Mouse (Mus musculus) midbrain, postnatal 0 days (tissue): ENCODE results near the gene Gpbar1. TPM values are rescaled to one million over a fixed set of nuclear protein-coding genes. Genes with fewer than 3 reads are reported as not detected.
A peak's percentile ranks its signal among the peaks of the same experiment; 100 is the strongest.
"Not testable (repeated sequence)": the region's sequence is repeated elsewhere in the genome, so short reads cannot be mapped to it uniquely, and the experiment has no call there.

ENCODE experiments used
- ATAC-seq: fragments of 200-750 bp; cut with Nextera tagmentation; 2 replicates; pipeline ENCODE4 v1.8.0; 2017; ENCODE audit warnings: moderate number of reproducible peaks, mild to moderate bottlenecking, moderate TSS enrichment, moderate library complexity; ENCODE audit not compliant: low FRiP score
- DNase-seq: peaks from one replicate; pipeline ENCODE4 v3.0.0-alpha.2; 2015; ENCODE audit warnings: low spot score
- H3K27ac ChIP-seq: fragments of 300-500 bp; sonication (generic); 2 replicates; pipeline ENCODE4 v1.5.1; 2014; ENCODE audit warnings: low read depth, mild to moderate bottlenecking, low read length, mixed read lengths
- H3K27me3 ChIP-seq: fragments of 300-500 bp; sonication (generic); 2 replicates; pipeline ENCODE4 v1.6.1; 2014; ENCODE audit warnings: low read length, control low read depth, mixed read lengths; ENCODE audit not compliant: insufficient read depth
- H3K36me3 ChIP-seq: fragments of 300-500 bp; sonication (generic); 2 replicates; pipeline ENCODE4 v1.6.1; 2014; ENCODE audit warnings: low read length, control low read depth, mixed read lengths; ENCODE audit not compliant: insufficient read depth
- H3K4me1 ChIP-seq: fragments of 300-500 bp; sonication (generic); 2 replicates; pipeline ENCODE4 v1.6.1; 2014; ENCODE audit warnings: mild to moderate bottlenecking, control low read depth, antibody characterized with exemption, low read length, mixed read lengths; ENCODE audit not compliant: insufficient read depth
- H3K4me2 ChIP-seq: fragments of 300-500 bp; sonication (generic); 2 replicates; pipeline ENCODE4 v1.6.1; 2014; ENCODE audit warnings: low read depth, mild to moderate bottlenecking, low read length, mixed read lengths; ENCODE audit not compliant: poor library complexity, severe bottlenecking
- H3K4me3 ChIP-seq: fragments of 300-500 bp; sonication (generic); 2 replicates; pipeline ENCODE4 v1.5.1; 2014; ENCODE audit warnings: low read depth, mild to moderate bottlenecking, low read length, moderate library complexity
- H3K9ac ChIP-seq: fragments of 300-500 bp; sonication (generic); replicated peaks from 2 replicates; pipeline ENCODE4 v1.6.1; 2014; ENCODE audit warnings: mild to moderate bottlenecking, low read length, moderate library complexity, mixed read lengths; ENCODE audit not compliant: poor library complexity, severe bottlenecking
- H3K9me3 ChIP-seq: fragments of 300-500 bp; sonication (generic); 2 replicates; pipeline ENCODE4 v1.6.1; 2016; ENCODE audit warnings: low read length, control low read depth
- CTCF ChIP-seq: IDR thresholded peaks from 2 replicates; pipeline ENCODE4 v1.5.1; 2016; ENCODE audit warnings: antibody characterized with exemption, mild to moderate bottlenecking
- WGBS: fragments of 180-500 bp; shearing (Covaris S2); extraction: QIAGEN DNeasy Blood & Tissue Kit; methylation state at CpG from one replicate; pipeline ENCODE4 v1.1.7; 2014; 5-methylcytosine and 5-hydroxymethylcytosine counted together
- polyA plus RNA-seq: library from polyadenylated mRNA; unstranded; fragments of >200 nt; fragmentation: Nextera tagmentation; extraction: Ambion mirVana; gene quantifications from 2 replicates; pipeline ENCODE4 v1.2.1, GENCODE M21; 2015
- total RNA-seq: library from RNA; depleted of rRNA; stranded (reverse); fragments of >200 nt; gene quantifications from 2 replicates; pipeline ENCODE4 v1.2.3, GENCODE M21; 2014; rRNA removed

The Gpbar1 gene
- total and polyA plus RNA-seq, 2 experiments from 2014 or later: not detected

DNA sequence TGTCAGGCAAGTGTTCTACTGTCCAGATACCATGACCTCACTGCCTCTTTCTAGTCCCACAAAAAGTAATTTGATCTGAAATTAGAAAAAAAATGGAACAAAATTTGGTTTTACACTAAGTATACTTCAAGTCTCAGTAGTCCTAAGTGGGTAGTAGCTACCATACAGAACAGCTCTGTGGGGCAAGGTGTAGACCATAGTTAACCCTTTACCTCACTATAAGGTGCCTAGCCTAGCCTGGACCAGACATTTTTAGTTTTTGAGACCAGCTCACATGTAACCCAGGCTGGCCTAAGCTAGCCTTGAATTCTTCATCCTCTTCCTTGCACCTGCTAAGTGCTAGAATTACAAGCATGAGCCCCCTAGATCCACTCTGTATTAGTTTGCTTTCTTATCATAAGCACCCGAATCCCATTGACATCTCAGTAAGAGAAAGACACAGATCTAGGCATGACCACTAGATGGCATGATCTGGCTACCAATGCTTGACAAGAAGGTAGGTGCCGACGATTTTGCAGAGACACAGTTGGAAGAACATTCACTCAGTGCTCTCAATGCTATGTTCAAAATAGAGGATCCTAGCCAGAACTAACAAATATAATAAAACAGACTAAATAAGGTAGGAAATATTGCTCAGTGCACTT lies 34.8 kb downstream of the Gpbar1 start:
- peak; percentile 34; the same call in 1 of the 2 replicates for ATAC-seq
- WGBS: 3% methylated on average over 3 of the region's 3 CpGs

GRCm38 (mm10) chr1:74314796-74315195 lies 36.4 kb downstream of the Gpbar1 start:
- no peaks in the 10 kb centered on the region for H3K9me3 ChIP-seq
- no peak overlapping the region for H3K27ac ChIP-seq
- DNase-seq (no peak), ATAC-seq (no peak)
- no peak for TF ChIP-seq CTCF
- 80% methylated on average over 3 of the region's 3 CpGs for WGBS
- H3K9ac ChIP-seq: no peak overlapping the region
- H3K4me3 ChIP-seq: no peak overlapping the region
- H3K4me2 ChIP-seq: no peak overlapping the region
- H3K4me1 ChIP-seq: no peaks in the 10 kb centered on the region
- H3K27me3 ChIP-seq: no peaks in the 10 kb centered on the region
- no peaks in the 10 kb centered on the region for H3K36me3 ChIP-seq

More for the DNA sequence above, 34.8 kb downstream of the Gpbar1 start:
- H3K4me1 ChIP-seq: no peaks in the 10 kb centered on the region
- no peak overlapping the region for H3K27ac ChIP-seq
- H3K9ac ChIP-seq: no peak overlapping the region
- peak; percentile 93 for DNase-seq
- H3K4me2 ChIP-seq: no peak overlapping the region
- H3K36me3 ChIP-seq: no peaks in the 10 kb centered on the region
- H3K9me3 ChIP-seq: no peaks in the 10 kb centered on the region
- no peak overlapping the region for H3K4me3 ChIP-seq
- peak; percentile 96 for TF ChIP-seq CTCF
- no peaks in the 10 kb centered on the region for H3K27me3 ChIP-seq

DNA sequence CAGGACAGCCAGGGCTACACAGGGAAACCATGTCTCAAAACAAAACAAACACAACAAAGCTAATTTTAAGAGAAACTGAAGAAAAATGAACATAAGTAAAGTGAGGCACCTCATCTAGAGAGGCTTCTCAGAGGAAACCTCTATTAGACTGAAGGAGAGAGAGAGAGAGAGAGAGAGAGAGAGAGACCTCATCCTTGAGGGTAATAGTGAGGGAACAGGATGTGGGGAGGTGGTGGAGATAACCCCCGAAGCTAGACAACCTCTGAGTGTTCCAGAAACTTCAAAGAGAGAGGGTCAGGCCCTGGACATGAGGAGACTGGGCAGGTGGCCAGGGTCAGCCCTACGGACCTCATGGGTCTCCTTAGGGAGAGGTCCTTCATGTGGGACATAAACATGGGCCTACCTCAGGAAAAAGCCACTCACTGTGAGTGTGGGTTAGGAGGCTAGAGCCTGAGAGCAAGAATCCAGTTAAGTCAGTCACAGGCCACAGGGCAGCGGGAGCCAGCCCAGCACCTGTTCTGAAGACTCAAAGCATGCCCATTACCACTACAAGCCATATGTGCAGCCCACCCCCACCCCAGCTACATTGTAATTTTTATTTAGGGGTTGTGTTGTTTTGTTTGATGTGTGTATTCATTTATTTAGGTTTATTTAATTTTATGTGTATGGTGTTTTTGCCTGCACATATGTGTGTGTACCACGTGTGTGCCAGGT lies 37.9 kb downstream of the Gpbar1 start:
- Histone ChIP-seq H3K27me3 (no peaks in the 10 kb centered on the region), H3K9me3 (no peaks in the 10 kb centered on the region), H3K27ac (no peak overlapping the region), H3K4me3 (no peak overlapping the region), H3K4me2 (no peak overlapping the region), H3K9ac (no peak overlapping the region), H3K4me1 (no peaks in the 10 kb centered on the region), H3K36me3 (no peaks in the 10 kb centered on the region)
- no peak for TF ChIP-seq CTCF
- no peak for DNase-seq
- WGBS: 80% methylated on average over 4 of the region's 4 CpGs
- no peak for ATAC-seq

GRCm38 (mm10) chr1:74318711-74319110 lies 40.4 kb downstream of the Gpbar1 start:
- DNase-seq: no peak
- 95% methylated on average over 3 of the region's 3 CpGs for WGBS
- no peak overlapping the region for H3K9ac ChIP-seq

DNA sequence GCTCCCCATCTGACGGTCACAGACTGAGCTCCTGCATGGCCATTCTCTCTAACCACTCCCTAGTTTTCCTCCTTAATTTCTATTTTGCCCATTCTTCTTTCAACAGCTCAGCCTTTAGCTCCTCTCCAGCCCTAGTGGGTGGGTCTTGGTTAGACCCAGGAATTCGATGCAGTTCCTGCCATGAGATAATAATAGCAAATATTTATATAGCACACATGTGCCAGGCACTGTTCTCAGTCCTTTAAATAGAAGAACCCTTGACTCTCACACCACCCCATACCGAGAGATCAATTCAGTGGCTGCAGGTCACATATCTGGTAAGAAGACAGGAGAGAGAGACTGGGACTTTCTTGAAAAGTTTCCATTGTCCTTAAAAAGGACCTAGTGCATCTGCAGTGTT lies 43.0 kb downstream of the Gpbar1 start:
- Histone ChIP-seq H3K27me3 (no peaks in the 10 kb centered on the region), H3K4me3 (no peak overlapping the region), H3K9me3 (no peaks in the 10 kb centered on the region), H3K4me1 (no peaks in the 10 kb centered on the region), H3K9ac (no peak overlapping the region), H3K4me2 (no peak overlapping the region), H3K36me3 (no peaks in the 10 kb centered on the region), H3K27ac (no peak overlapping the region)
- TF ChIP-seq CTCF: no peak
- 91% methylated on average over 3 of the region's 3 CpGs for WGBS
- ATAC-seq: no peak
- no peak for DNase-seq

More at GRCm38 (mm10) chr1:74318711-74319110, 40.4 kb downstream of the Gpbar1 start:
- Histone ChIP-seq H3K27ac (no peak overlapping the region), H3K4me1 (no peaks in the 10 kb centered on the region), H3K4me3 (no peak overlapping the region), H3K27me3 (no peaks in the 10 kb centered on the region), H3K36me3 (no peaks in the 10 kb centered on the region), H3K9me3 (no peaks in the 10 kb centered on the region), H3K4me2 (no peak overlapping the region)
- ATAC-seq: no peak
- TF ChIP-seq CTCF: no peak

DNA sequence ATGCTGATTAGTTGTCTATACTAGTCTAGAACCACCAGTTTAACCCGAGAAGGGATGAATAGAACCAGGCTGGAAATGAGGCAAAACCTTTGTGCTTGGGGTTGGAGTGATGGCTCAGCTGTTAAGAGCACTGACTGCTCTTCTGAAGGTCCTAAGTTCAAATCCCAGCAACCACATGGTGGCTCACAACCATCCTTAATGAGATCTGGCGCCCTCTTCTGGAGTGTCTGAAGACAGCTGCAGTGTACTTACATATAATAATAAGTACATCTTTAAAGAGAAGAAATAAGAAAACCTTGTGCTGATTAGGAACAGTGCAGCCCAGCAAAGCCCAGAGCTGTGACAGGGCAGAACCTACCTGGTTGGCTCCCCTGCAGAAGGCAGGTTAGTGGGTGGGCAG lies 48.6 kb downstream of the Gpbar1 start:
- not testable (repeated sequence) for DNase-seq, H3K27ac ChIP-seq, H3K9ac ChIP-seq, H3K27me3 ChIP-seq, H3K4me2 ChIP-seq, ATAC-seq, H3K4me3 ChIP-seq, H3K36me3 ChIP-seq, H3K9me3 ChIP-seq, H3K4me1 ChIP-seq
- 61% methylated on average over 2 of the region's 2 CpGs for WGBS

Other genes with a start within 250 kb of the Gpbar1 start
- gene Tns1, start 154.1 kb upstream of the Gpbar1 start, total RNA-seq: 22.5 and 31.5 TPM in 2 replicates
- 9.8 and 10.2 TPM in 2 replicates for gene Tns1, start 154.1 kb upstream of the Gpbar1 start, polyA plus RNA-seq
- gene Rufy4, start 153.0 kb upstream of the Gpbar1 start, total RNA-seq: 0.33 TPM in 1 of 2 replicates, not detected in the other
- 0.09 and 0.11 TPM in 2 replicates for gene Rufy4, start 153.0 kb upstream of the Gpbar1 start, polyA plus RNA-seq
- 0.38 TPM in 1 of 2 replicates, not detected in the other for gene Cxcr2, start 124.6 kb upstream of the Gpbar1 start, total RNA-seq
- 0.05 and 0.16 TPM in 2 replicates for gene Cxcr2, start 124.6 kb upstream of the Gpbar1 start, polyA plus RNA-seq
- gene Cxcr1, start 83.9 kb upstream of the Gpbar1 start, total RNA-seq: not detected in 2 replicates
- gene Cxcr1, start 83.9 kb upstream of the Gpbar1 start, polyA plus RNA-seq: not detected in 2 replicates
- gene Arpc2, start 42.5 kb upstream of the Gpbar1 start, total RNA-seq: 149 and 183 TPM in 2 replicates
- 442 and 464 TPM in 2 replicates for gene Arpc2, start 42.5 kb upstream of the Gpbar1 start, polyA plus RNA-seq
- gene Aamp, start 6.2 kb downstream of the Gpbar1 start, total RNA-seq: 139 and 148 TPM in 2 replicates
- 203 and 216 TPM in 2 replicates for gene Aamp, start 6.2 kb downstream of the Gpbar1 start, polyA plus RNA-seq
- gene Pnkd, start 6.4 kb downstream of the Gpbar1 start, total RNA-seq: 101 and 116 TPM in 2 replicates
- gene Pnkd, start 6.4 kb downstream of the Gpbar1 start, polyA plus RNA-seq: 135 and 140 TPM in 2 replicates
- gene Tmbim1, start 27.1 kb downstream of the Gpbar1 start, total RNA-seq: 9.8 and 20.7 TPM in 2 replicates
- 9.8 and 10.5 TPM in 2 replicates for gene Tmbim1, start 27.1 kb downstream of the Gpbar1 start, polyA plus RNA-seq
- 2.7 and 4.0 TPM in 2 replicates for gene Catip, start 83.6 kb downstream of the Gpbar1 start, total RNA-seq
- 1.6 and 2.4 TPM in 2 replicates for gene Catip, start 83.6 kb downstream of the Gpbar1 start, polyA plus RNA-seq
- gene Slc11a1, start 96.6 kb downstream of the Gpbar1 start, total RNA-seq: 7.8 and 12.6 TPM in 2 replicates
- gene Slc11a1, start 96.6 kb downstream of the Gpbar1 start, polyA plus RNA-seq: 1.3 and 1.7 TPM in 2 replicates
- 23.9 and 29.3 TPM in 2 replicates for gene Ctdsp1, start 113.0 kb downstream of the Gpbar1 start, total RNA-seq
- 11.7 and 12.1 TPM in 2 replicates for gene Ctdsp1, start 113.0 kb downstream of the Gpbar1 start, polyA plus RNA-seq
- 0.38 and 0.80 TPM in 2 replicates for gene Vil1, start 130.8 kb downstream of the Gpbar1 start, total RNA-seq
- gene Vil1, start 130.8 kb downstream of the Gpbar1 start, polyA plus RNA-seq: 0.31 and 0.43 TPM in 2 replicates
- gene Cnot9, start 227.5 kb downstream of the Gpbar1 start, total RNA-seq: 40.3 and 40.8 TPM in 2 replicates
- 43.0 and 47.4 TPM in 2 replicates for gene Cnot9, start 227.5 kb downstream of the Gpbar1 start, polyA plus RNA-seq